Mouse (Mus musculus) intestine, embryonic 16.5 days (tissue): ENCODE results near the gene Tec. TPM values are rescaled to one million over a fixed set of nuclear protein-coding genes. Genes with fewer than 3 reads are reported as not detected.

ENCODE experiments used
- ATAC-seq: fragments of 200-750 bp; cut with Nextera tagmentation; 2 replicates; pipeline ENCODE4 v1.8.0; 2017; ENCODE audit warnings: moderate TSS enrichment, moderate library complexity
- H3K27ac ChIP-seq: fragments of 300-500 bp; sonication (generic); 2 replicates; pipeline ENCODE4 v1.5.1; 2014; ENCODE audit warnings: mild to moderate bottlenecking, low read length
- H3K27me3 ChIP-seq: fragments of 300-500 bp; sonication (generic); replicated peaks from 2 replicates; pipeline ENCODE4 v1.6.1; 2014; ENCODE audit warnings: low read length, control low read depth, mixed read lengths; ENCODE audit not compliant: control insufficient read depth, insufficient read depth
- H3K36me3 ChIP-seq: fragments of 300-500 bp; sonication (generic); 2 replicates; pipeline ENCODE4 v1.6.1; 2014; ENCODE audit warnings: low read length, control low read depth; ENCODE audit not compliant: control insufficient read depth, insufficient read depth
- H3K4me1 ChIP-seq: fragments of 300-500 bp; sonication (generic); 2 replicates; pipeline ENCODE4 v1.6.1; 2014; ENCODE audit warnings: low read length, control low read depth, mixed read lengths; ENCODE audit not compliant: control insufficient read depth, insufficient read depth
- H3K4me2 ChIP-seq: fragments of 300-500 bp; sonication (generic); 2 replicates; pipeline ENCODE4 v1.6.1; 2014; ENCODE audit warnings: low read depth, low read length, control low read depth
- H3K4me3 ChIP-seq: fragments of 300-500 bp; sonication (generic); 2 replicates; pipeline ENCODE4 v1.5.1; 2014; ENCODE audit warnings: mild to moderate bottlenecking, low read length
- H3K9ac ChIP-seq: fragments of 300-500 bp; sonication (generic); 2 replicates; pipeline ENCODE4 v1.6.1; 2014; ENCODE audit warnings: low read depth, low read length
- H3K9me3 ChIP-seq: fragments of 300-500 bp; sonication (generic); 2 replicates; pipeline ENCODE4 v1.6.1; 2016; ENCODE audit warnings: low read length, control low read depth; ENCODE audit not compliant: control insufficient read depth
- WGBS: fragments of 180-500 bp; shearing (Covaris S2); extraction: QIAGEN DNeasy Blood & Tissue Kit; methylation state at CpG from one replicate; pipeline ENCODE4 v1.1.7; 2014; 5-methylcytosine and 5-hydroxymethylcytosine counted together
- polyA plus RNA-seq: library from polyadenylated mRNA; unstranded; fragments of >200 nt; fragmentation: Nextera tagmentation; extraction: Ambion mirVana; gene quantifications from 2 replicates; pipeline ENCODE4 v1.2.1, GENCODE M21; 2015

Gene Tec
- polyA plus RNA-seq, 1 experiment from 2014 or later = 14.9 TPM

- H3K4me2 ChIP-seq = no peak overlapping the region
- no peak for ATAC-seq
- H3K27ac ChIP-seq = no peak overlapping the region
- H3K4me1 ChIP-seq = no peaks in the 10 kb centered on the region
- WGBS = 81% methylated on average over 8 of the region's 8 CpGs
- H3K27me3 ChIP-seq = no peaks in the 10 kb centered on the region
- H3K4me3 ChIP-seq = no peak overlapping the region
- no peaks in the 10 kb centered on the region for H3K9me3 ChIP-seq
- H3K36me3 ChIP-seq = no peaks in the 10 kb centered on the region
- no peak overlapping the region for H3K9ac ChIP-seq
Measured at GRCm38 (mm10) chr5:72908324-72908936, 40.1 kb upstream of the Tec start.

- H3K27me3 ChIP-seq = no peaks in the 10 kb centered on the region
- no peak overlapping the region for H3K9ac ChIP-seq
- no peak overlapping the region for H3K4me2 ChIP-seq
- WGBS = 81% methylated on average over 6 of the region's 6 CpGs
- ATAC-seq = no peak
- H3K9me3 ChIP-seq = no peaks in the 10 kb centered on the region
- H3K27ac ChIP-seq = no peak overlapping the region
- no peaks in the 10 kb centered on the region for H3K4me1 ChIP-seq
- H3K4me3 ChIP-seq = no peak overlapping the region
- H3K36me3 ChIP-seq = no peaks in the 10 kb centered on the region
Measured at GRCm38 (mm10) chr5:72907402-72907801, 39.1 kb upstream of the Tec start.

- no peak overlapping the region for H3K4me3 ChIP-seq
- WGBS = 66% methylated on average over 18 of the region's 18 CpGs
- no peaks in the 10 kb centered on the region for H3K4me1 ChIP-seq
- H3K9ac ChIP-seq = no peak overlapping the region
- ATAC-seq = peak; percentile 56; the same call in 1 of the 2 replicates
- no peaks in the 10 kb centered on the region for H3K9me3 ChIP-seq
- H3K4me2 ChIP-seq = no peak overlapping the region
- no peaks in the 10 kb centered on the region for H3K27me3 ChIP-seq
- H3K27ac ChIP-seq = no peak overlapping the region
- no peaks in the 10 kb centered on the region for H3K36me3 ChIP-seq
Measured at GRCm38 (mm10) chr5:72904903-72905790, 36.9 kb upstream of the Tec start.

- Histone ChIP-seq H3K4me1 (no peaks in the 10 kb centered on the region), H3K27me3 (no peaks in the 10 kb centered on the region), H3K4me2 (no peak overlapping the region), H3K4me3 (no peak overlapping the region), H3K36me3 (no peaks in the 10 kb centered on the region), H3K9ac (no peak overlapping the region), H3K27ac (no peak overlapping the region), H3K9me3 (no peaks in the 10 kb centered on the region)
- no peak for ATAC-seq
- 75% methylated on average over 3 of the region's 3 CpGs for WGBS
Measured at GRCm38 (mm10) chr5:72902876-72903516, 34.7 kb upstream of the Tec start.

- 69% methylated on average over 3 of the region's 3 CpGs for WGBS
- no peaks in the 10 kb centered on the region for H3K27me3 ChIP-seq
- no peaks in the 10 kb centered on the region for H3K36me3 ChIP-seq
- H3K4me2 ChIP-seq = no peak overlapping the region
- ATAC-seq = no peak
- H3K27ac ChIP-seq = no peak overlapping the region
- no peaks in the 10 kb centered on the region for H3K4me1 ChIP-seq
- no peak overlapping the region for H3K4me3 ChIP-seq
- no peak overlapping the region for H3K9ac ChIP-seq
- H3K9me3 ChIP-seq = no peaks in the 10 kb centered on the region
Measured at GRCm38 (mm10) chr5:72902312-72902711, 34.0 kb upstream of the Tec start.

- no peaks in the 10 kb centered on the region for H3K36me3 ChIP-seq
- H3K27me3 ChIP-seq = no peaks in the 10 kb centered on the region
- 89% methylated on average over 4 of the region's 4 CpGs for WGBS
- no peak overlapping the region for H3K4me3 ChIP-seq
- ATAC-seq = no peak
- H3K4me1 ChIP-seq = no peaks in the 10 kb centered on the region
- H3K9me3 ChIP-seq = no peaks in the 10 kb centered on the region
- H3K27ac ChIP-seq = no peak overlapping the region
- H3K4me2 ChIP-seq = no peak overlapping the region
- H3K9ac ChIP-seq = no peak overlapping the region
Measured at GRCm38 (mm10) chr5:72901866-72902265, 33.6 kb upstream of the Tec start.

- Histone ChIP-seq H3K4me2 (no peak overlapping the region), H3K36me3 (no peaks in the 10 kb centered on the region), H3K27ac (no peak overlapping the region), H3K4me3 (no peak overlapping the region), H3K9ac (no peak overlapping the region), H3K9me3 (no peaks in the 10 kb centered on the region), H3K27me3 (no peaks in the 10 kb centered on the region), H3K4me1 (no peaks in the 10 kb centered on the region)
- no peak for ATAC-seq
- 89% methylated on average over 8 of the region's 8 CpGs for WGBS
Measured at GRCm38 (mm10) chr5:72899255-72899654, 31.0 kb upstream of the Tec start.

GRCm38 (mm10) chr5:72897998-72898397, 29.7 kb upstream of the Tec start:
- Histone ChIP-seq H3K27ac (no peak overlapping the region), H3K4me2 (no peak overlapping the region), H3K27me3 (no peaks in the 10 kb centered on the region), H3K9ac (no peak overlapping the region), H3K4me3 (no peak overlapping the region), H3K36me3 (no peaks in the 10 kb centered on the region), H3K9me3 (no peaks in the 10 kb centered on the region), H3K4me1 (no peaks in the 10 kb centered on the region)
- WGBS = 48% methylated on average over 6 of the region's 6 CpGs
- ATAC-seq = no peak

GRCm38 (mm10) chr5:72896478-72897279, 28.4 kb upstream of the Tec start:
- Histone ChIP-seq H3K9ac (no peak overlapping the region), H3K9me3 (no peaks in the 10 kb centered on the region), H3K4me3 (no peak overlapping the region), H3K36me3 (no peaks in the 10 kb centered on the region), H3K27ac (no peak overlapping the region), H3K27me3 (no peaks in the 10 kb centered on the region), H3K4me2 (no peak overlapping the region), H3K4me1 (0 out of 2 replicates have a peak, but pooled peaks cover under 1% of the 10 kb centered on the region)
- WGBS = 64% methylated on average over 18 of the region's 18 CpGs
- no peak for ATAC-seq
